Mouse (Mus musculus) liver, adult 2 months (tissue): Measurements from ENCODE around the gene Tmem209.

ENCODE experiments used
- CTCF ChIP-seq: fragments of 200-500 bp; IDR thresholded peaks from 2 replicates; pipeline ENCODE4 v1.5.1; 2011; ENCODE audit warnings: low read depth, low read length, control low read depth
- POLR2A ChIP-seq: fragments of 200-500 bp; IDR thresholded peaks from 2 replicates; pipeline ENCODE4 v1.6.1; 2011; ENCODE audit warnings: low read length, control low read depth; ENCODE audit not compliant: insufficient read depth; ENCODE audit errors: extremely low read depth

DNA sequence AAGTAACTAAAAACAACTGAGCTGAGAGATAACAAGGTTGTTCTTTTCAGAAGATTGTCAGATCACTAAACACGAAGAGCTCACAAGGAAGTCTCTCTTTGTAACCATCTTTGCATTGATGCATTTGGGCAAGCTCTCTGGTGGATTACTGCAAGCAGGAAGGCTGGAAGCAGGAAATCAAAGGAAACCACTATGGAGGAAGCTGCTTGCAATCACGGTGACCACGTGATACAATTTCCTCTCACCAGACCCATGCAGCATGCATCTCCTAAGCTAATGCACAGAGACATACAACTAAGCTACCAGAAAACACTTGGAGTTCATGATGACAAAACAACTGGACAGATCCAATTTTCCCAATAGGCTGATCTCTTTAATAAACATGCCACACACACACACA lies 10.5 kb downstream of the Tmem209 start:
- TF ChIP-seq POLR2A: no peak
- TF ChIP-seq CTCF: no peak
